Mouse (Mus musculus): ENCODE measurements around the gene Rab1b. TPM values are rescaled to one million over a fixed set of nuclear protein-coding genes. Genes with fewer than 3 reads are reported as not detected.

Gene Rab1b
- polyA plus RNA-seq, 1 experiment: 296 TPM

DNA sequence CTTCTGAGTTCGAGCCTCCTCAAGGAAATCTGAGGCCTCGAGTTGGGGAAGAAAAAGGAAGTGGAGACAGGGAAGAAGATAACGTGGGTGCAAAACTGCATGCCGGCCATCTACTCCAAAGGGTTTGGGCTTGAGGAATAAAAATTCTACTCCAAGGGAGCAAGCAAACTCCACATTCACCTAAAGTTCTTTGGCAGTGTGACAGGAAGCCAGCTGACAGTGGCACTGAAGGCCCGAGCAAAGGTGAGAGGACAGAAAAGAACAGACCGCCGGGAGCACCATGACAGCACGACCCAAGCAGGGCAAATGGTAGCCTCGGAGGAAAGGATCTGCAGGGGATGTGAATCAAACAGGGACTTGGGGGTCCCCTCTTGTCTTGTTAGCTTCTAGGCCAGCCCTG, 798 bp downstream of the Rab1b start:
- WGBS: 2% methylated on average over 9 of the region's 9 CpGs
- peaks cover 22% of the 10 kb centered on the region for H3K36me3 ChIP-seq (ENCODE audit: control insufficient read depth, insufficient read depth, low read length)
- no peak for DNase-seq
- H3K27me3 ChIP-seq (ENCODE audit: control insufficient read depth, insufficient read depth, low read length): no peaks in the 10 kb centered on the region
- TF ChIP-seq CTCF (IDR thresholded peaks at IDR 0.05; ENCODE audit: borderline replicate concordance, control insufficient read depth, extremely low read depth, insufficient read depth, low read length, poor library complexity) (no peak), POLR2A (IDR thresholded peaks at IDR 0.05; ENCODE audit: control insufficient read depth, extremely low read depth, insufficient read depth, low read length, poor library complexity) (no peak)
- peak overlapping the region; percentile 81 for H3K27ac ChIP-seq (ENCODE audit: control insufficient read depth, insufficient read depth, low read length)
- H3K4me1 ChIP-seq (replicated peaks; ENCODE audit: control insufficient read depth, insufficient read depth, low read length): peaks cover 7% of the 10 kb centered on the region
- H3K4me3 ChIP-seq (ENCODE audit: control insufficient read depth, insufficient read depth, low read length): peak overlapping the region; percentile 76

DNA sequence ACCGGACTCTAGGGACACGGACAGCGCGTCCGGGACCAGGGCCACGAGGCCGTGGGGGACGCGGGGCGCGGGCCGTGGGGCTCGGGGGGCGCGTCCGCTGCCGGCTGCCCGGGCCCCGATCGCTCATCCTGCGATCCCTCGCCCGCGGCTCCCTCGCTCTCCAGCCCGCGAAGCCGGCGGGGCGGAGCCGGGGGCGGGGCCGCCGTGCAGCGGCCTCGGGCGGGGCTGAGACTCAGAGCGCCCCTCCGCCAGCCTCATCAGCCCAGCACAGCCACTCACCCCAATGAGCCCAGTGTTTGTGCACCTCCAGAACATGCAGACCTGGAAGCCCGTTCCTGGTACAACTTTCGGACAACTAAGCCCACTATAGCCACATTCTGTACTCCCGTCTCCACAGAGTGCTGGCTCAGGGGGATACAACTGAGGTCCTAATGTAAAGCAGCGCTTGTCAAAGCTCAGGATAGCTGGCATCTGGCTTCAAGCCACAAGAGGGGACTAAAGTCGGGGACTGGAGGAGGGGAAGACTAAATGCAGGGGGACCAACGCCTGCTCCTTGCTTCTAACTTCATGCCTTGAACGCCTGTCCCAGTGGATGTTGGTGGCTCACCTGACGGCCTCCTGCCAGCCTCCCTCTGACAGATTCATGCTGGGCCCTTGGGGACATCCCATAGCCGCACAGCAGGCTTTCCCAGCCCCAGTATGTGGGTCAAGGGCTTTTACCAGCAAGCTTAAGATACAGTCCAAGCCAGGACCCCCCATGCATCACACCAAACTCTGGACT, 8.3 kb downstream of the Rab1b start, which contains the start of gene Cnih2:
TSS of gene Cnih2 (minus strand) at position 159 of the 781 bp plus-strand sequence.
- H3K4me1 ChIP-seq (replicated peaks; ENCODE audit: control insufficient read depth, insufficient read depth, low read length): peaks cover 10% of the 10 kb centered on the region
- TF ChIP-seq POLR2A (IDR thresholded peaks at IDR 0.05; ENCODE audit: control insufficient read depth, extremely low read depth, insufficient read depth, low read length, poor library complexity) (no peak), CTCF (IDR thresholded peaks at IDR 0.05; ENCODE audit: borderline replicate concordance, control insufficient read depth, extremely low read depth, insufficient read depth, low read length, poor library complexity) (no peak)
- no peaks in the 10 kb centered on the region; the same call in 1 of the 2 replicates for H3K27me3 ChIP-seq (ENCODE audit: control insufficient read depth, insufficient read depth, low read length)
- 11% methylated on average over 48 of the region's 48 CpGs for WGBS
- no peak within 1 kb of the TSS for H3K27ac ChIP-seq (ENCODE audit: control insufficient read depth, insufficient read depth, low read length)
- H3K4me3 ChIP-seq (ENCODE audit: control insufficient read depth, insufficient read depth, low read length): peak within 1 kb of the TSS; percentile 24
- DNase-seq: peak; percentile 70
- peaks cover 29% of the 10 kb centered on the region for H3K36me3 ChIP-seq (ENCODE audit: control insufficient read depth, insufficient read depth, low read length)

DNA sequence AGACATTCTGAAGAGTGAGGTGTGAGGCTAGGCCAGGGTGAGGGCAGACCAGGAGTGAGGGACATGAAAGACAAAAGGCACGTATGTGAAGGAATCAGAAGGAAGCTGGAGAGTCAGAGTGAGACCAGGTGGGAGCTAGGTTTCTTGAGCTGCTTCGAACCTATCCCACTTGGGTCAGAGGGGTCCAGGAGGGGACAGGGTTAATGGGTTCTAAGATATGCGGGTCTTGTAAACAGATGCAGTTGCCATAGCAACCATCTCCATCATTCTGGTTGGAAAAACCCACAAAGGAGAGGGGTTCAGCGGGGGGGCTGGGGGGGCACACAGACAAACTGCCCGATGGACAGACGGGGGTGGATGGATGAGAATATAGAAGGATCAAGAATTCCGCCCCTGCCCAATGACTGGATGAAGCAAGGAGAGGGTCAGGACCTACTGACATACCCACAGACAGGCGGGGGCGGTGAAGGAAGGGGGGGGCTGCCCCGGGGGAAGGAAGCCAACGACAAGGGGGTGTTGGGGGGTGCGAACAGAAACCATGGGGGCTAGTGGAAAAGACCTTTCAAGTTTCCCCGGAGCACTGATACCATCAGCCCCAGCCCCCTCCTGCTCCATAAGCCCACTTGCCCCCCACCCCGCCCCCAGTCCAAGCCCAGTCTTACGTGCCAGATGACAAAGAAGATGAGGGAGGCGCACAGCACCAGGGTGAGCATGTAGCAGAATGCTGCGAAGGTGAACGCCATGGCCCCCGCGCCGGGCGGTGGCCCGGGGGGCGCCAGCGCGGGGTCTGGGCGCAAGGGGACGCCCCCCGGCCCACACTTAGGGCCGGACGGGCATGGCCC, 9.1 kb downstream of the Rab1b start:
- no peak overlapping the region for H3K27ac ChIP-seq (ENCODE audit: control insufficient read depth, insufficient read depth, low read length)
- peaks cover 10% of the 10 kb centered on the region for H3K4me1 ChIP-seq (replicated peaks; ENCODE audit: control insufficient read depth, insufficient read depth, low read length)
- TF ChIP-seq POLR2A (IDR thresholded peaks at IDR 0.05; ENCODE audit: control insufficient read depth, extremely low read depth, insufficient read depth, low read length, poor library complexity) (no peak), CTCF (IDR thresholded peaks at IDR 0.05; ENCODE audit: borderline replicate concordance, control insufficient read depth, extremely low read depth, insufficient read depth, low read length, poor library complexity) (no peak)
- peaks cover 23% of the 10 kb centered on the region; the same call in 1 of the 2 replicates for H3K36me3 ChIP-seq (ENCODE audit: control insufficient read depth, insufficient read depth, low read length)
- no peaks in the 10 kb centered on the region; the same call in 1 of the 2 replicates for H3K27me3 ChIP-seq (ENCODE audit: control insufficient read depth, insufficient read depth, low read length)
- 10% methylated on average over 31 of the region's 31 CpGs for WGBS
- peak overlapping the region; percentile 24 for H3K4me3 ChIP-seq (ENCODE audit: control insufficient read depth, insufficient read depth, low read length)
- DNase-seq: no peak

DNA sequence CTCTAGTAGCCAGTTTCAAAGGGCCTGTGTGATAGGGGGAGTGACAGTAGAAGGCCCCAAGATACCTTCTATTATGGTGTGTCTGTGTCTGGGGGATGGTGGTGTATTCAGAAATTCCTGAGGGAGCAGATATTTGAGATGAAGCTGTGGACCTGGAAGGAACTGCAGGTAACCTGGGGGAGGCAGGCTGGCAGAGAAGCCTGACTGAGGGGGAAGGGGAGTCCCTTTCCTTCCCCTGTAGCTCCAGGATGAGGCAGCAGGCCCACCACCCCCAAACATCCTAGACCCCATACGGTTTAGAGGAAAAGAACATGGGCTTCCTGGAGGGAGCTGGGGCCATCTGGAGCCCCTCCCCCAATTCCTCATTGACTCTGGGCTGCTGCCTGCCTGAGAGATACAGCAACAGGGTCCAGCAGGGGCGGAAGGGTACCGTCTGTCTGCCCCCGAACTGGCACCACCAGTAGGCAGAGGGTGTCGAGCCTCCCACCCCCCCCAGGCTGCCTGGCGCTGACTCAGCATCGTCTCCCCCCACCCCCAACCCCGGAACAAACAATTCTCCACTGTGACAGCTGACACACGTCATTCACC, 10.9 kb downstream of the Rab1b start:
- Histone ChIP-seq H3K4me1 (replicated peaks; ENCODE audit: control insufficient read depth, insufficient read depth, low read length) (peaks cover 10% of the 10 kb centered on the region), H3K36me3 (ENCODE audit: control insufficient read depth, insufficient read depth, low read length) (peaks cover 13% of the 10 kb centered on the region; the same call in 1 of the 2 replicates)
- WGBS: 11% methylated on average over 9 of the region's 9 CpGs

DNA sequence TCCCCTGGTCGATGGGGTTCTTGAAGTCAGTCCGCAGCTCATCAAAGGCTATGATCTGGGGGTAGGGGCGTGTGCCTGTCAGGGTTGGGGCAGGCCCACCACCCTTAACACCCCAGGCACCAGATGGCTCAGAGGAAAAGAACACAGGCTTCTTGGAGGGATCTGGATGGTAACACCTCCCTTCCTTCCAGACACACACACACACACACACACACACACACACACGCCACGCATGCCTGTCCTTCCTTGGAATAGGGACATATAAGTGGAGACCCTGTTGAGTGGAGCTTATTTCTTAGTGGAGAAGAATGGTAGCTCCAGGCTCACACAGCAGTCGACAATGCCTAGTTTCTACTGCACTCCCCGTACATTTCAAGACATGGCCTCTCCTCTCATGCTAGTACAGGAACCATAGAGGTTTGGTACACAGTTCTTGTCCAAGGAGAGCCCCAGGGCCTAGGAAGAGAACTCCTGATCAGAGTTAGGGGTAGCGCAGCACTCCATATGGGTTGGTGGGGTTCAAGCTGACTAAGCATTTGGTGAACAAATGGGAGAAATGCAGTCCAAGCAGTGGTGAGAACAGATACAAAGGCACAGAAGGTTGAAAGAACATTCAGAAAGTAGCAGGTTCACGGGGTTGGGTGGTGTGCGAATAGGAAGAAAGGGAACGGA, 12.0 kb downstream of the Rab1b start:
- WGBS: 45% methylated on average over 11 of the region's 11 CpGs
- peaks cover 10% of the 10 kb centered on the region for H3K4me1 ChIP-seq (replicated peaks; ENCODE audit: control insufficient read depth, insufficient read depth, low read length)
- no peak overlapping the region for H3K27ac ChIP-seq (ENCODE audit: control insufficient read depth, insufficient read depth, low read length)
- no peak for DNase-seq
- H3K36me3 ChIP-seq (ENCODE audit: control insufficient read depth, insufficient read depth, low read length): peaks cover 2% of the 10 kb centered on the region; the same call in 1 of the 2 replicates
- no peak for TF ChIP-seq CTCF (IDR thresholded peaks at IDR 0.05; ENCODE audit: borderline replicate concordance, control insufficient read depth, extremely low read depth, insufficient read depth, low read length, poor library complexity)
- TF ChIP-seq POLR2A (IDR thresholded peaks at IDR 0.05; ENCODE audit: control insufficient read depth, extremely low read depth, insufficient read depth, low read length, poor library complexity): no peak
- H3K4me3 ChIP-seq (ENCODE audit: control insufficient read depth, insufficient read depth, low read length): no peak overlapping the region
- H3K27me3 ChIP-seq (ENCODE audit: control insufficient read depth, insufficient read depth, low read length): no peaks in the 10 kb centered on the region; the same call in 1 of the 2 replicates

More for the DNA sequence above, 10.9 kb downstream of the Rab1b start:
- Histone ChIP-seq H3K27ac (ENCODE audit: control insufficient read depth, insufficient read depth, low read length) (no peak overlapping the region), H3K4me3 (ENCODE audit: control insufficient read depth, insufficient read depth, low read length) (no peak overlapping the region), H3K27me3 (ENCODE audit: control insufficient read depth, insufficient read depth, low read length) (no peaks in the 10 kb centered on the region; the same call in 1 of the 2 replicates)
- DNase-seq: no peak
- no peak for TF ChIP-seq POLR2A (IDR thresholded peaks at IDR 0.05; ENCODE audit: control insufficient read depth, extremely low read depth, insufficient read depth, low read length, poor library complexity)
- TF ChIP-seq CTCF (IDR thresholded peaks at IDR 0.05; ENCODE audit: borderline replicate concordance, control insufficient read depth, extremely low read depth, insufficient read depth, low read length, poor library complexity): no peak
